Mouse (Mus musculus) hindbrain, postnatal 0 days (tissue): ENCODE measurements around the gene Gm2022. TPM values are rescaled to one million over a fixed set of nuclear protein-coding genes. Genes with fewer than 3 reads are reported as not detected.

Experiments used
- polyA plus RNA-seq: library from polyadenylated mRNA; unstranded; fragments of >200 nt; fragmentation: Nextera tagmentation; extraction: Ambion mirVana; gene quantifications from 2 replicates; pipeline ENCODE4 v1.2.1, GENCODE M21; 2015
- total RNA-seq: library from RNA; depleted of rRNA; stranded (reverse); fragments of >200 nt; gene quantifications from 2 replicates; pipeline ENCODE4 v1.2.3, GENCODE M21; 2014; rRNA removed

Gm2022 gene
- total and polyA plus RNA-seq, 2 experiments from 2014 or later = not detected

Other genes starting within 250 kb of the Gm2022 start
- not detected in 2 replicates for gene Gm21319, start 119.6 kb upstream of the Gm2022 start, total RNA-seq
- not detected in 2 replicates for gene Gm21319, start 119.6 kb upstream of the Gm2022 start, polyA plus RNA-seq
- not detected in 2 replicates for gene Gm21936, start 99.9 kb upstream of the Gm2022 start, total RNA-seq
- gene Gm21936, start 99.9 kb upstream of the Gm2022 start, polyA plus RNA-seq = not detected in 2 replicates
- gene BB287469, start 78.8 kb upstream of the Gm2022 start, total RNA-seq = not detected in 2 replicates
- not detected in 2 replicates for gene BB287469, start 78.8 kb upstream of the Gm2022 start, polyA plus RNA-seq
- gene Gm2001, start 53.0 kb upstream of the Gm2022 start, total RNA-seq = not detected in 2 replicates
- not detected in 2 replicates for gene Gm2001, start 53.0 kb upstream of the Gm2022 start, polyA plus RNA-seq
- not detected in 2 replicates for gene Gm2016, start 21.3 kb upstream of the Gm2022 start, total RNA-seq
- gene Gm2016, start 21.3 kb upstream of the Gm2022 start, polyA plus RNA-seq = not detected in 2 replicates
- gene Gm2035, start 24.5 kb downstream of the Gm2022 start, total RNA-seq = not detected in 2 replicates
- not detected in 2 replicates for gene Gm2035, start 24.5 kb downstream of the Gm2022 start, polyA plus RNA-seq
- not detected in 2 replicates for gene Gm2042, start 58.7 kb downstream of the Gm2022 start, total RNA-seq
- not detected in 2 replicates for gene Gm2042, start 58.7 kb downstream of the Gm2022 start, polyA plus RNA-seq
- not detected in 2 replicates for gene Gm2075, start 116.5 kb downstream of the Gm2022 start, total RNA-seq
- gene Gm2075, start 116.5 kb downstream of the Gm2022 start, polyA plus RNA-seq = not detected in 2 replicates
- not detected in 2 replicates for gene Gm6803, start 123.4 kb downstream of the Gm2022 start, total RNA-seq
- not detected in 2 replicates for gene Gm6803, start 123.4 kb downstream of the Gm2022 start, polyA plus RNA-seq
- not detected in 2 replicates for gene Gm2056, start 131.6 kb downstream of the Gm2022 start, total RNA-seq
- not detected in 2 replicates for gene Gm2056, start 131.6 kb downstream of the Gm2022 start, polyA plus RNA-seq
- gene Gm16368, start 188.3 kb downstream of the Gm2022 start, total RNA-seq = not detected in 2 replicates
- gene Gm16368, start 188.3 kb downstream of the Gm2022 start, polyA plus RNA-seq = not detected in 2 replicates